Mouse (Mus musculus): ENCODE measurements around the gene Ugcg. TPM values are rescaled to one million over a fixed set of nuclear protein-coding genes. Genes with fewer than 3 reads are reported as not detected.

Ugcg gene
- polyA plus RNA-seq, 1 experiment from 2014 or later: 15.0 TPM

DNA sequence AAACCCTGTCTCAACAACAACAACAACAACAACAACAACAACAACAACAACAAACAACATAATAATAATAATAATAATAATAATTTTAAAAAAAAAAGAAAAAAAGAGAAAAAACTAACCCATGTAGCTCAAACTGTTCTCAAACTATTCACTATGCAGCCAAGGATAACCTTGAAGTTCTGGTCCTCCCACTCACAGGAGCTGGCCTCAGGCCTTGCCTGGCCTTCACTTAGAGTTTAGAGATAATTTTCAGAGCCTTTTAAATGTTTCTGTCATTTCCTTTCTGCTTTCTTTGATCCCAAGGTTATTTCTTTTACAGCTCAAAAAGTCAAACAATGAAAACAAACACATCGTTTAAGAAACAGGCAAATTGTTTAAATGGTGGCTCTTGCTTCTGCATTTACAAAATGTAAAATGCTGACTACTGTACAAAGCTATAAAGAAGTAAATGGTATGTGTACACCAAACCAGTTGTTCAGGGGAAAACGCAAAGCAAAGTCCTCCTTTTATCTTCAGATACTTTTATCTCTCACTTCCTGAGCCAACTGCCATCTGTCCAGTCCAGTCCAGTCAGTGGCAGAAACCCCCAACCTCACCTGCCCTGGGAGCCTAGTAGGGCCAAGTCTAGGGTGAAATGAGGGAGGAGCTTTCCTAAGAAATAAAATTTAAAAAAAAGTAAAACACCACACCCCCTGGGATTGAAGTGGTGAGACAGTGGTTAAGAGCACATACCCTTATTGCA is 15.7 kb upstream of the Ugcg start:
- no peak for ATAC-seq (ENCODE audit: low FRiP score, low read depth)
- no peaks in the 10 kb centered on the region for H3K9me3 ChIP-seq
- H3K27me3 ChIP-seq: no peaks in the 10 kb centered on the region
- no peak overlapping the region for H3K27ac ChIP-seq (replicated peaks)
- H3K4me3 ChIP-seq: no peak overlapping the region
- H3K36me3 ChIP-seq: no peaks in the 10 kb centered on the region
- H3K4me1 ChIP-seq (replicated peaks): no peaks in the 10 kb centered on the region
- no peak overlapping the region for H3K9ac ChIP-seq
- no peak overlapping the region for H3K4me2 ChIP-seq
- WGBS: 84% methylated on average over 2 of the region's 2 CpGs

- no peak for ATAC-seq (ENCODE audit: low FRiP score, low read depth)
- Histone ChIP-seq H3K9me3 (no peaks in the 10 kb centered on the region), H3K9ac (no peak overlapping the region), H3K27ac (replicated peaks) (no peak overlapping the region), H3K4me2 (no peak overlapping the region), H3K27me3 (no peaks in the 10 kb centered on the region), H3K4me1 (replicated peaks) (no peaks in the 10 kb centered on the region), H3K36me3 (no peaks in the 10 kb centered on the region), H3K4me3 (no peak overlapping the region)
- 75% methylated on average over 4 of the region's 4 CpGs for WGBS
These were observed 14.1 kb upstream of the Ugcg start for GRCm38 (mm10) chr4:59175003-59175402.

- no peak for ATAC-seq (ENCODE audit: low FRiP score, low read depth)
- Histone ChIP-seq H3K27me3 (no peaks in the 10 kb centered on the region), H3K36me3 (no peaks in the 10 kb centered on the region), H3K9ac (no peak overlapping the region), H3K4me2 (no peak overlapping the region), H3K27ac (replicated peaks) (no peak overlapping the region), H3K4me3 (no peak overlapping the region), H3K4me1 (replicated peaks) (no peaks in the 10 kb centered on the region), H3K9me3 (no peaks in the 10 kb centered on the region)
- 62% methylated on average over 6 of the region's 6 CpGs for WGBS
These were observed 13.1 kb upstream of the Ugcg start for GRCm38 (mm10) chr4:59175929-59176328.

- Histone ChIP-seq H3K4me2 (no peak overlapping the region), H3K36me3 (no peaks in the 10 kb centered on the region), H3K9me3 (no peaks in the 10 kb centered on the region), H3K4me1 (replicated peaks) (no peaks in the 10 kb centered on the region), H3K27me3 (no peaks in the 10 kb centered on the region), H3K4me3 (no peak overlapping the region), H3K9ac (no peak overlapping the region), H3K27ac (replicated peaks) (no peak overlapping the region)
- ATAC-seq (ENCODE audit: low FRiP score, low read depth): no peak
- 97% methylated on average over 2 of the region's 2 CpGs for WGBS
These were observed 11.5 kb upstream of the Ugcg start for GRCm38 (mm10) chr4:59177566-59177965.

DNA sequence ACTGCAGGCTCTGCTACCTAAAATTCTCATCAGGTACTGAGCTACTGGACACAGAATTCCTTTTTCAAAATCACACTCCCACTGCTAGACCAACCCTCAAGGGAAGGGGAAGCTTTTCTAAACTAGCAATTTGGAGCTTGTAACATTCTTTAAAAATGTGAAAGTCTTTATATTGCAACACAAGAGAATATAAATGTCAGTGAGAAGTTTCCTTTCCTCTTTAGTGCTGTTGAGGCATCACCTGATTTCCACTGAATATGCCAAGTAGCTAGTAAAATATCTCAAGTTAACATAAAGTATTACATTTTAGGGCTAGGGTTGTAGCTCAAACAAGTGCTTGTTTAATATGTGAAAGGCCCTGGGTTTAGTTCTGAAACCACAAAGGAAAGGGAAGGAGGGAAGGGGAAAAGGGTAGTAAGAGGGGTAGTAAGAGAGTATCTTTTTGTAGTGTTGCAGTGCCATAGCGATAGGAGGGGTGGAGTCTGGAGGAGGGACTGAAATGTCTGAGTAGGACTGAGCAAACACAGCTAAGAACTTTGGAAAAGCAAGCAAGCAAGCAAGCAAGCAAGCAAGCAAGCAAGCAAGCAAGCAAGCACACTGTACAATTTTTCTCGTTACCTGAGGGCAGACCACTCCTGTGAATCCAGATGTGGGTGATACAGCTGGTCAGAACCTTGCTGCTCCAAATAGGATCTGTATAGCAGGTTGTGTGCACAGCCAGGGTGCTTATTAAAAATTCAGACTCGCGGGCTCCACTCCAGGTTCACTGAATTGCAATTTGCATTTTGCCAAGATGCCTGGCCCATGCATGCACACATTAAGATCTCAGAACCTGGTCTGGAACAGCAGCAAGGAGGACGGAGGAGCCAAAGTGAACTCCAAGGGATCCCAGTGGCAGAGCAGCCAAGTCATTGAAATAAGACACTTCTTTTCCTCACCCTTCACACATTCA is 7.5 kb upstream of the Ugcg start:
- Histone ChIP-seq H3K4me2 (no peak overlapping the region), H3K9ac (no peak overlapping the region), H3K27me3 (no peaks in the 10 kb centered on the region), H3K27ac (replicated peaks) (no peak overlapping the region), H3K36me3 (no peaks in the 10 kb centered on the region), H3K4me1 (replicated peaks) (no peaks in the 10 kb centered on the region), H3K4me3 (no peak overlapping the region), H3K9me3 (no peaks in the 10 kb centered on the region)
- 41% methylated on average over 5 of the region's 5 CpGs for WGBS
- ATAC-seq (ENCODE audit: low FRiP score, low read depth): no peak

DNA sequence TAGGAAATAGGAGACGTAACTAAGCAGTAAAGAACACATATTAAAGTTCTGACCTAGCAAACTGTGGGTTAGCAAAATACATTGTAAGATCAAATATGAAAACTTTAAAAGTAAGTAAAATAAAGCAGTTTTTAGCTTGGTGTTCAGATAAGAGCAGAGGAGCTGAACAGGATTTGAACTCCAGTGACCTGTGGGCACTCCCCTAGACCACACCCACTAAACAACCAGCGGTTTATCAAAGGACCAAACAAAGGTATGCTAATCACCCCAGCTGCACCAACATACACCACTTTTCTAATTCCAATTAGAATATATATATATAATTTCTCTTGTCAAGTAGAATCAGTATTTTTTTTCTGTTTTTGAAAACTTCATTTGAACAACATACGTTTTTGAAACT is 3.4 kb upstream of the Ugcg start:
- Histone ChIP-seq H3K9ac (no peak overlapping the region), H3K27ac (replicated peaks) (no peak overlapping the region), H3K4me1 (replicated peaks) (peaks cover 11% of the 10 kb centered on the region), H3K27me3 (no peaks in the 10 kb centered on the region), H3K4me3 (no peak overlapping the region), H3K36me3 (no peaks in the 10 kb centered on the region), H3K4me2 (no peak overlapping the region), H3K9me3 (no peaks in the 10 kb centered on the region)
- WGBS: 70% methylated on average over 3 of the region's 3 CpGs
- ATAC-seq (ENCODE audit: low FRiP score, low read depth): no peak

- Histone ChIP-seq H3K9me3 (no peaks in the 10 kb centered on the region), H3K4me2 (no peak overlapping the region), H3K36me3 (no peaks in the 10 kb centered on the region), H3K4me3 (no peak overlapping the region), H3K27me3 (no peaks in the 10 kb centered on the region), H3K9ac (no peak overlapping the region), H3K4me1 (replicated peaks) (peaks cover 23% of the 10 kb centered on the region), H3K27ac (replicated peaks) (no peak overlapping the region)
- ATAC-seq (ENCODE audit: low FRiP score, low read depth): no peak
- 23% methylated on average over 3 of the region's 3 CpGs for WGBS
These were observed 1.8 kb upstream of the Ugcg start for GRCm38 (mm10) chr4:59187289-59187688.

DNA sequence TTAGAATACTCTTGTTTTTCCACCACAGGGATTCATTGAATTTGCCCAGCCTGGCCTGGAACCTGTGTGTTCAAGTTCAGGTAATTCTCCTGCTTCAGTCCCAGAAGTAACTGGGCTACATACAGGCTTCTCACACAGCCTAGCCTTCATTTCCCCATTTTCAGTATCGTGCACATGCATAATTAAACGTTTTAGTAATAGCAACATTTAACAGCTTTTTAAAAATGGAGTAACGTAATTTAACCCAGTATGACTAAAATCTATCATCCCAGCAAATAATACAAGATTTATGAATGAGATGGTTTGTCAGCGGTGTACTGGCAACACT is 619 bp upstream of the Ugcg start:
- no peak for ATAC-seq (ENCODE audit: low FRiP score, low read depth)
- peak overlapping the region; percentile 94 for H3K4me3 ChIP-seq
- H3K27me3 ChIP-seq: no peaks in the 10 kb centered on the region
- peak overlapping the region; percentile 53 for H3K4me2 ChIP-seq
- peaks cover 23% of the 10 kb centered on the region for H3K4me1 ChIP-seq (replicated peaks)
- peak overlapping the region; percentile 99 for H3K27ac ChIP-seq (replicated peaks)
- no peaks in the 10 kb centered on the region for H3K36me3 ChIP-seq
- no peaks in the 10 kb centered on the region for H3K9me3 ChIP-seq
- peak overlapping the region; percentile 98 for H3K9ac ChIP-seq
- WGBS: 20% methylated on average over 4 of the region's 4 CpGs

- ATAC-seq (ENCODE audit: low FRiP score, low read depth): peak; percentile 78
- Histone ChIP-seq H3K4me2 (peak overlapping the region; percentile 53), H3K9ac (peak overlapping the region; percentile 98), H3K27me3 (no peaks in the 10 kb centered on the region), H3K4me1 (replicated peaks) (peaks cover 25% of the 10 kb centered on the region), H3K27ac (replicated peaks) (peak overlapping the region; percentile 99), H3K36me3 (no peaks in the 10 kb centered on the region), H3K9me3 (no peaks in the 10 kb centered on the region), H3K4me3 (peak overlapping the region; percentile 94)
- WGBS: under 1% methylated on average over 45 of the region's 54 CpGs
These were observed 635 bp downstream of the Ugcg start for GRCm38 (mm10) chr4:59189546-59190237.

GRCm38 (mm10) chr4:59190650-59191424 is 1.8 kb downstream of the Ugcg start:
- Histone ChIP-seq H3K4me3 (peak overlapping the region; percentile 94), H3K9me3 (no peaks in the 10 kb centered on the region), H3K27me3 (no peaks in the 10 kb centered on the region), H3K9ac (no peak overlapping the region), H3K4me1 (replicated peaks) (peaks cover 27% of the 10 kb centered on the region), H3K36me3 (no peaks in the 10 kb centered on the region), H3K27ac (replicated peaks) (no peak overlapping the region), H3K4me2 (peak overlapping the region; percentile 53)
- no peak for ATAC-seq (ENCODE audit: low FRiP score, low read depth)
- 66% methylated on average over 7 of the region's 7 CpGs for WGBS

DNA sequence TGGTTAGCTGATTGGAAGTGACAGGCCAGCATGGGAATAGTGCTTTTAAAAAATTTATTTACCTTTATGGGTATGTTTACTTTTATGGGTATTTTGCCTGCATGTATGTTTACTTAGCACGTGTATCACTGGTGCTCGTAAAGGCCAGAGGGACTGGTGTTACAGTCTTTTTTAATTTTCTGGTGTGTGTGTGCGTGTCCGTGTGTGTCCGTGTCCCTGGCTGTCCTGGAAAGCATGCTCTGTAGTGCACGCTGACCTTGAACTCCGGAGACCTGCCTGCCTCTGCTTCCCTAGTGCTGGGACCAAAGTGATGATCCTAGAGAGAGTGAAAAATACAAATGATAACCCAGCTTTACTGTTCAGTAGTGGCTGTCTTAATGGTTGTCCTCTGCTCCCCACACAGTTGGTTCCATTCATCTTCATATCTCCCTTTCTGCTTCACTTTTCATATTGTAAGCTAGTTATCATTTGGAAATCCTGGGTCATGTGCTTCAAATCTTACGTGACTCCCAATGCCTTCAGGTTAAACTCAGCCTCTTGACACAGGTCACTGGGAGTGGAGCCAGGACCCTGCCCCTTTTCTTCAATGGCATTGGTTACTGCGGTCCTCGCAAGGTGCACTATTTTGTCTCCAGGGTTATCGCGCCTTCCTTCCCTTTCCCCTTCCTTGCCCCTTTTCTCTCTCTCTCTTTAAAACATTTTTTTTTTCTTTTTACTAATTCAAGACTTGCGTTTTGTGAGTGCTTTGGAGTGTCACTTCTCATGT is 5.9 kb downstream of the Ugcg start:
- no peak overlapping the region for H3K4me3 ChIP-seq
- WGBS: 92% methylated on average over 13 of the region's 13 CpGs
- H3K27ac ChIP-seq (replicated peaks): no peak overlapping the region
- no peaks in the 10 kb centered on the region for H3K9me3 ChIP-seq
- H3K9ac ChIP-seq: no peak overlapping the region
- ATAC-seq (ENCODE audit: low FRiP score, low read depth): no peak
- H3K27me3 ChIP-seq: no peaks in the 10 kb centered on the region
- no peaks in the 10 kb centered on the region for H3K36me3 ChIP-seq
- H3K4me2 ChIP-seq: no peak overlapping the region
- peaks cover 47% of the 10 kb centered on the region for H3K4me1 ChIP-seq (replicated peaks)
